Comparison of ENCODE assay signal across 9 mouse cellular contexts in genomic region chr5:25058853-25059741, GRCm38 (mm10). TPM values are rescaled to one million over a fixed set of nuclear protein-coding genes. Genes with fewer than 3 reads are reported as not detected.
A peak's percentile ranks its signal among the peaks of the same experiment; 100 is the strongest.
DNase-seq lines count a peak whose midpoint lies in the region; ATAC-seq and TF ChIP-seq lines count a peak whose summit lies in the region.
"Had no signal": no experiment of that assay in that cellular context is flagged by ENCODE, and none has a peak within 500 bp of the region (broad histone marks: within the 10 kb centered on the region; RNA-seq: fewer than 3 reads in every experiment).

No protein-coding gene starts in this region.

- no peaks in the 10 kb centered on the region for H3K27me3 ChIP-seq in liver, embryonic 16.5 days (ENCODE audit: control insufficient read depth, insufficient read depth, low read depth, low read length)
- H3K27me3 ChIP-seq in liver, postnatal 0 days (ENCODE audit: insufficient read depth, low read length), result no peaks in the 10 kb centered on the region
- peaks cover 14% of the 10 kb centered on the region; the same call in 1 of the 2 replicates for H3K27me3 ChIP-seq in hindbrain, embryonic 12.5 days
- peaks cover 45% of the 10 kb centered on the region for H3K27me3 ChIP-seq in midbrain, embryonic 10.5 days (ENCODE audit: low read depth, poor library complexity, severe bottlenecking)
- H3K27me3 ChIP-seq: Patski had no signal

- ATAC-seq in liver, embryonic 16.5 days (ENCODE audit: low read depth), result peak; percentile 24; the same call in 1 of the 2 replicates
- no peak for ATAC-seq in liver, postnatal 0 days
- ATAC-seq in hindbrain, embryonic 12.5 days (ENCODE audit: low FRiP score), result peak; percentile 57
- ATAC-seq in inflammation-experienced regulatory T-cells, adult 6 months, result no peak
- ATAC-seq: Patski had no signal

- 38% methylated on average over 21 of the region's 21 CpGs for WGBS in liver, embryonic 16.5 days (ENCODE audit: insufficient replicate concordance)
- WGBS in liver, postnatal 0 days (ENCODE audit: insufficient replicate concordance), result 48% methylated on average over 21 of the region's 21 CpGs
- WGBS in hindbrain, embryonic 12.5 days, result 21% methylated on average over 21 of the region's 21 CpGs
- 26% methylated on average over 21 of the region's 21 CpGs for WGBS in midbrain, embryonic 10.5 days

- H3K4me1 ChIP-seq in liver, embryonic 16.5 days (ENCODE audit: control insufficient read depth, low read depth, low read length), result peaks cover 4% of the 10 kb centered on the region
- H3K4me1 ChIP-seq in liver, postnatal 0 days (ENCODE audit: insufficient read depth), result peaks cover 8% of the 10 kb centered on the region; the same call in 1 of the 2 replicates
- peaks cover 25% of the 10 kb centered on the region for H3K4me1 ChIP-seq in hindbrain, embryonic 12.5 days
- H3K4me1 ChIP-seq in midbrain, embryonic 10.5 days, result peaks cover 52% of the 10 kb centered on the region

- H3K9ac ChIP-seq in liver, embryonic 16.5 days (ENCODE audit: low read depth, low read length), result no peak overlapping the region
- no peak overlapping the region for H3K9ac ChIP-seq in liver, postnatal 0 days (replicated peaks)
- no peak overlapping the region for H3K9ac ChIP-seq in hindbrain, embryonic 12.5 days

- no peak for TF ChIP-seq EP300 in liver, postnatal 0 days (IDR thresholded peaks at IDR 0.05; ENCODE audit: low read depth)

- no peaks in the 10 kb centered on the region for H3K36me3 ChIP-seq in liver, embryonic 16.5 days (ENCODE audit: control insufficient read depth, insufficient read depth)
- H3K36me3 ChIP-seq in liver, postnatal 0 days (replicated peaks; ENCODE audit: insufficient read depth, low read length), result no peaks in the 10 kb centered on the region
- H3K36me3 ChIP-seq in hindbrain, embryonic 12.5 days, result no peaks in the 10 kb centered on the region
- H3K36me3 ChIP-seq in midbrain, embryonic 10.5 days, result no peaks in the 10 kb centered on the region

- H3K9me3 ChIP-seq in liver, embryonic 16.5 days (replicated peaks; ENCODE audit: control insufficient read depth, low read length), result no peaks in the 10 kb centered on the region
- no peaks in the 10 kb centered on the region for H3K9me3 ChIP-seq in liver, postnatal 0 days (ENCODE audit: low read length)
- no peaks in the 10 kb centered on the region for H3K9me3 ChIP-seq in hindbrain, embryonic 12.5 days (replicated peaks)
- no peaks in the 10 kb centered on the region for H3K9me3 ChIP-seq in midbrain, embryonic 10.5 days (replicated peaks)

- H3K27ac ChIP-seq in liver, embryonic 16.5 days (ENCODE audit: low read length), result no peak overlapping the region
- H3K27ac ChIP-seq in liver, postnatal 0 days (ENCODE audit: low read depth), result no peak overlapping the region
- no peak overlapping the region for H3K27ac ChIP-seq in hindbrain, embryonic 12.5 days
- peak overlapping the region; percentile 46; the same call in 1 of the 2 replicates for H3K27ac ChIP-seq in midbrain, embryonic 10.5 days (replicated peaks)

- no peak overlapping the region for H3K4me2 ChIP-seq in liver, embryonic 16.5 days (ENCODE audit: low read depth, low read length)
- H3K4me2 ChIP-seq in liver, postnatal 0 days (ENCODE audit: low read depth, low read length), result no peak overlapping the region
- peak overlapping the region; percentile 27 for H3K4me2 ChIP-seq in hindbrain, embryonic 12.5 days (replicated peaks)

- no peak overlapping the region for H3K4me3 ChIP-seq in liver, embryonic 16.5 days (ENCODE audit: low read depth, low read length)
- H3K4me3 ChIP-seq in liver, postnatal 0 days (ENCODE audit: low read depth, low read length), result no peak overlapping the region
- H3K4me3 ChIP-seq in hindbrain, embryonic 12.5 days, result no peak overlapping the region
- peak overlapping the region; percentile 12; the same call in 1 of the 2 replicates for H3K4me3 ChIP-seq in midbrain, embryonic 10.5 days

- no peak for DNase-seq in liver, postnatal 0 days
- peak; percentile 38 for DNase-seq in embryo, embryonic 10.5 days (ENCODE audit: low spot score)
- peak; percentile 23 for DNase-seq in midbrain, embryonic 10.5 days (ENCODE audit: low spot score)
- DNase-seq in thymus, postnatal 0 days (ENCODE audit: low spot score), result no peak
- DNase-seq in frontal cortex, postnatal 14 days (ENCODE audit: low spot score in 2 of 2), result no peak

- TF ChIP-seq CTCF in liver, postnatal 0 days (IDR thresholded peaks at IDR 0.05; ENCODE audit: low read depth), result no peak

RNA-seq across cellular contexts. Expression of gene Prkag2, which starts 41.3 kb away (rescaled TPM):
- 4.3 and 4.8 TPM in 2 replicates for polyA plus RNA-seq in liver, embryonic 16.5 days (2015; fragmentation: Nextera tagmentation; extraction: Ambion mirVana)
- polyA plus RNA-seq in liver, postnatal 0 days (2015; fragmentation: Nextera tagmentation; extraction: Ambion mirVana), result 6.8 and 7.3 TPM in 2 replicates
- polyA plus RNA-seq in hindbrain, embryonic 12.5 days (2016; fragmentation: Nextera tagmentation; extraction: Ambion mirVana), result 56.7 and 62.9 TPM in 2 replicates
- polyA plus RNA-seq in midbrain, embryonic 10.5 days (2016; fragmentation: Nextera tagmentation; extraction: Ambion mirVana), result 48.7 and 49.6 TPM in 2 replicates
- 10 to 100 TPM; 18.9 to 27.2 (median 22.3) TPM for polyA plus RNA-seq in inflammation-experienced regulatory T-cells, adult 6 months (2017; shearing (Covaris generic))
- 31.2 and 34.9 TPM in 2 replicates for polyA plus RNA-seq in thymus, postnatal 0 days (2015; fragmentation: Nextera tagmentation; extraction: Ambion mirVana)

Comparison
In these comparisons a context has a peak if more than half of its experiments do, and no peak if none do; other contexts are left out.
1. ATAC-seq: peak in liver, embryonic 16.5 days (single experiment) and hindbrain, embryonic 12.5 days (single experiment); none in liver, postnatal 0 days (single experiment) and inflammation-experienced regulatory T-cells, adult 6 months (single experiment).
2. DNase-seq: peak in embryo, embryonic 10.5 days (single experiment) and midbrain, embryonic 10.5 days (single experiment); none in liver, postnatal 0 days (single experiment), thymus, postnatal 0 days (single experiment) and frontal cortex, postnatal 14 days (0 of 2).